In the genomic region with DNA sequence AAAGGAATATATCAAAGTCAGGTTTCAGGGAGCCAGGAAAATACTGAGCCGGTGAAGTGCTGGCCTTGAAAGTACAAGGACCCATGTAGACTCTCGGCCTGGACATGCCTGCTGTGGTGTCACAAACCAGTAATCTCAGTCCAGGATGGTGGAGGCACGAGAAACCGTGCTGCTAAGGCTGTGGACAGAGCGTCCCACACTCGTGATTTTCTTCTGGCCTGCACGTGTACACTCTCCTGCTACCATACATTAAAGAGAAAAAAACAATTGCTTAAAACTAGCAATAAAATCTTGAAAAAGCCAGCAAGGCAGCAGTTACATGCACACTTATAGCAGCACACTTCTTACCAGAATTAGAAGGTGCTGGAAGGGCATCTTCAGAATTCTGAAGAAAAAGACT, we compare ENCODE assay signal across 22 mouse cellular contexts.
DNase-seq lines count a peak whose midpoint lies in the region; ATAC-seq and TF ChIP-seq lines count a peak whose summit lies in the region.
"Had no signal": no experiment of that assay in that cellular context is flagged by ENCODE, and none has a peak within 500 bp of the region (broad histone marks: within the 10 kb centered on the region; RNA-seq: fewer than 3 reads in every experiment).

No protein-coding gene starts in this region.

- H3K4me2 ChIP-seq in midbrain, embryonic 11.5 days: no peak overlapping the region
- no peak overlapping the region for H3K4me2 ChIP-seq in midbrain, embryonic 13.5 days (replicated peaks)
- H3K4me2 ChIP-seq in embryonic facial prominence, embryonic 15.5 days (replicated peaks): no peak overlapping the region
- H3K4me2 ChIP-seq: forebrain, embryonic 13.5 days; heart, embryonic 11.5 days; hindbrain, embryonic 12.5 days; hindbrain, embryonic 15.5 days had no signal

- H3K4me3 ChIP-seq in gastrocnemius, adult 2 months: no peak overlapping the region
- no peak overlapping the region for H3K4me3 ChIP-seq in midbrain, embryonic 11.5 days (ENCODE audit: low read depth, low read length)
- no peak overlapping the region for H3K4me3 ChIP-seq in midbrain, embryonic 13.5 days (replicated peaks)
- no peak overlapping the region for H3K4me3 ChIP-seq in embryonic facial prominence, embryonic 15.5 days (replicated peaks)
- H3K4me3 ChIP-seq: forebrain, embryonic 10.5 days; forebrain, embryonic 13.5 days; heart, adult 2 months; hindbrain, embryonic 12.5 days; hindbrain, embryonic 15.5 days had no signal

- no peak for ATAC-seq in midbrain, embryonic 11.5 days (ENCODE audit: low FRiP score)
- no peak for ATAC-seq in midbrain, embryonic 13.5 days
- ATAC-seq in embryonic facial prominence, embryonic 15.5 days (ENCODE audit: insufficient number of reproducible peaks, low FRiP score, low TSS enrichment, low read depth): no peak
- ATAC-seq: activated CD4-positive, CD25-positive, alpha-beta regulatory T cell, adult 4 months; CD4-positive, CD25-positive, alpha-beta regulatory T cell, adult 4 months; forebrain, embryonic 13.5 days; intestine, postnatal 0 days had no signal

- WGBS in midbrain, embryonic 11.5 days: 91% methylated on average over 7 of the region's 7 CpGs
- 89% methylated on average over 7 of the region's 7 CpGs for WGBS in midbrain, embryonic 13.5 days
- 73% methylated on average over 7 of the region's 7 CpGs for WGBS in embryonic facial prominence, embryonic 15.5 days

- H3K27ac ChIP-seq in gastrocnemius, adult 2 months: peak overlapping the region; percentile 8; the same call in 1 of the 2 replicates
- no peak overlapping the region for H3K27ac ChIP-seq in midbrain, embryonic 11.5 days (ENCODE audit: low read depth, low read length)
- H3K27ac ChIP-seq in midbrain, embryonic 13.5 days: no peak overlapping the region
- H3K27ac ChIP-seq in embryonic facial prominence, embryonic 15.5 days (replicated peaks): peak overlapping the region; percentile 13; the same call in 1 of the 2 replicates
- H3K27ac ChIP-seq: forebrain, embryonic 10.5 days; forebrain, embryonic 13.5 days; heart, adult 2 months; hindbrain, embryonic 12.5 days; hindbrain, embryonic 15.5 days had no signal

- H3K27me3 ChIP-seq in midbrain, embryonic 11.5 days (ENCODE audit: control insufficient read depth, insufficient read depth, low read length): no peaks in the 10 kb centered on the region
- no peaks in the 10 kb centered on the region for H3K27me3 ChIP-seq in midbrain, embryonic 13.5 days
- no peaks in the 10 kb centered on the region for H3K27me3 ChIP-seq in embryonic facial prominence, embryonic 15.5 days
- H3K27me3 ChIP-seq: forebrain, embryonic 13.5 days; hindbrain, embryonic 12.5 days; hindbrain, embryonic 15.5 days had no signal

- intact Hi-C loops in gastrocnemius, adult 2 months (cut with DNase I): no loop called here

- H3K9me3 ChIP-seq in midbrain, embryonic 11.5 days (ENCODE audit: control insufficient read depth, low read length): no peaks in the 10 kb centered on the region
- no peaks in the 10 kb centered on the region for H3K9me3 ChIP-seq in midbrain, embryonic 13.5 days
- H3K9me3 ChIP-seq in embryonic facial prominence, embryonic 15.5 days (replicated peaks): no peaks in the 10 kb centered on the region
- H3K9me3 ChIP-seq: forebrain, embryonic 10.5 days; forebrain, embryonic 13.5 days; hindbrain, embryonic 12.5 days; hindbrain, embryonic 15.5 days had no signal

- no peak overlapping the region for H3K9ac ChIP-seq in midbrain, embryonic 11.5 days (ENCODE audit: low read length)
- no peak overlapping the region for H3K9ac ChIP-seq in midbrain, embryonic 13.5 days (replicated peaks)
- no peak overlapping the region for H3K9ac ChIP-seq in embryonic facial prominence, embryonic 15.5 days
- H3K9ac ChIP-seq: forebrain, embryonic 13.5 days; hindbrain, embryonic 12.5 days; hindbrain, embryonic 15.5 days had no signal

- DNase-seq in gastrocnemius, adult 2 months: no peak
- no peak for DNase-seq in gastrocnemius, adult 18-20 months (ENCODE audit: low spot score)
- peak; percentile 81 for DNase-seq in midbrain, embryonic 11.5 days (ENCODE audit: low spot score, missing footprints)
- no peak for DNase-seq in lung, adult 18-20 months
- DNase-seq: adrenal gland, postnatal 10 days; cerebellum, adult 11 months; cerebellum, adult 2 months; cerebellum, adult 9-11 months; cerebellum, postnatal 25 days; gastrocnemius, postnatal 10 days; gastrocnemius, postnatal 36 days; heart, adult 2 months had no signal

- peaks cover 4% of the 10 kb centered on the region; the same call in 1 of the 2 replicates for H3K4me1 ChIP-seq in midbrain, embryonic 11.5 days (ENCODE audit: control insufficient read depth, insufficient read depth, low read length)
- H3K4me1 ChIP-seq in midbrain, embryonic 13.5 days (replicated peaks): peaks cover 51% of the 10 kb centered on the region
- H3K4me1 ChIP-seq in embryonic facial prominence, embryonic 15.5 days: peaks cover 27% of the 10 kb centered on the region

- no peak for TF ChIP-seq CTCF in gastrocnemius, adult 2 months (IDR thresholded peaks at IDR 0.05)

- no peaks in the 10 kb centered on the region for H3K36me3 ChIP-seq in midbrain, embryonic 11.5 days (ENCODE audit: control insufficient read depth, insufficient read depth, low read length)
- no peaks in the 10 kb centered on the region for H3K36me3 ChIP-seq in midbrain, embryonic 13.5 days
- no peaks in the 10 kb centered on the region for H3K36me3 ChIP-seq in embryonic facial prominence, embryonic 15.5 days
- H3K36me3 ChIP-seq: forebrain, embryonic 10.5 days; hindbrain, embryonic 12.5 days; hindbrain, embryonic 15.5 days had no signal

Comparison
In these comparisons a context has a peak if more than half of its experiments do, and no peak if none do; other contexts are left out.
1. H3K27ac ChIP-seq: peak in gastrocnemius, adult 2 months (single experiment) and embryonic facial prominence, embryonic 15.5 days (single experiment); none in midbrain, embryonic 11.5 days (single experiment) and midbrain, embryonic 13.5 days (single experiment).